15 mouse cellular contexts compared by ENCODE assay signal in genomic region chr12:21167741-21168140, GRCm38 (mm10).
A peak's percentile ranks its signal among the peaks of the same experiment; 100 is the strongest.
DNase-seq lines count a peak whose midpoint lies in the region; ATAC-seq lines count a peak whose summit lies in the region.
"Had no signal": no experiment of that assay in that cellular context is flagged by ENCODE, and none has a peak within 500 bp of the region (broad histone marks: within the 10 kb centered on the region; RNA-seq: fewer than 3 reads in every experiment).

No protein-coding gene starts in this region.

- H3K4me2 ChIP-seq in heart, embryonic 14.5 days (ENCODE audit: low read length) = no peak overlapping the region
- no peak overlapping the region for H3K4me2 ChIP-seq in neural tube, embryonic 14.5 days (ENCODE audit: low read depth, low read length)
- no peak overlapping the region for H3K4me2 ChIP-seq in midbrain, embryonic 16.5 days (ENCODE audit: low read length)
- H3K4me2 ChIP-seq: liver, embryonic 12.5 days; neural tube, embryonic 12.5 days had no signal

- no peak overlapping the region for H3K4me3 ChIP-seq in heart, embryonic 14.5 days (ENCODE audit: control insufficient read depth in 1 of 2, insufficient read depth in 1 of 2, low read depth in 1 of 2, low read length in 2 of 2)
- no peak overlapping the region for H3K4me3 ChIP-seq in neural tube, embryonic 14.5 days (ENCODE audit: low read depth, low read length)
- H3K4me3 ChIP-seq in midbrain, embryonic 16.5 days (ENCODE audit: low read depth, low read length) = no peak overlapping the region
- H3K4me3 ChIP-seq: hindbrain, embryonic 10.5 days; liver, embryonic 12.5 days; neural tube, embryonic 12.5 days had no signal

- 73% methylated on average over 4 of the region's 4 CpGs for WGBS in heart, embryonic 14.5 days
- WGBS in neural tube, embryonic 14.5 days = 78% methylated on average over 4 of the region's 4 CpGs
- WGBS in midbrain, embryonic 16.5 days = 86% methylated on average over 4 of the region's 4 CpGs

- peaks cover 13% of the 10 kb centered on the region for H3K36me3 ChIP-seq in heart, embryonic 14.5 days (ENCODE audit: control insufficient read depth, insufficient read depth, low read length)
- H3K36me3 ChIP-seq in neural tube, embryonic 14.5 days (ENCODE audit: control insufficient read depth, insufficient read depth, low read length) = peaks cover 12% of the 10 kb centered on the region; the same call in 1 of the 2 replicates
- no peaks in the 10 kb centered on the region; the same call in 1 of the 2 replicates for H3K36me3 ChIP-seq in midbrain, embryonic 16.5 days (ENCODE audit: control insufficient read depth, insufficient read depth, low read length)

- peak overlapping the region; percentile 21; the same call in 1 of the 2 replicates for H3K9ac ChIP-seq in heart, embryonic 14.5 days (ENCODE audit: low read length)
- no peak overlapping the region for H3K9ac ChIP-seq in neural tube, embryonic 14.5 days (replicated peaks; ENCODE audit: low read depth, low read length)
- H3K9ac ChIP-seq in midbrain, embryonic 16.5 days (ENCODE audit: low read depth, low read length) = no peak overlapping the region
- H3K9ac ChIP-seq: liver, embryonic 12.5 days; neural tube, embryonic 12.5 days had no signal

- H3K4me1 ChIP-seq in heart, embryonic 14.5 days (ENCODE audit: control insufficient read depth in 2 of 2, insufficient read depth in 2 of 2, low read length in 2 of 2) = peaks cover 29 to 63% of the 10 kb centered on the region in 2 experiments
- 0 out of 2 replicates have a peak, but pooled peaks cover 8% of the 10 kb centered on the region for H3K4me1 ChIP-seq in neural tube, embryonic 14.5 days (ENCODE audit: control insufficient read depth, insufficient read depth, low read length)
- peaks cover 2% of the 10 kb centered on the region; the same call in 1 of the 2 replicates for H3K4me1 ChIP-seq in midbrain, embryonic 16.5 days (ENCODE audit: control insufficient read depth, insufficient read depth, low read length)

- no peak for DNase-seq in heart, adult 11 months
- DNase-seq in neural tube, embryonic 10.5 days (ENCODE audit: extremely low spot score, low spot score) = no peak
- peak; percentile 52 for DNase-seq in thymus, postnatal 4 days
- no peak for DNase-seq in urinary bladder, postnatal 10 days (ENCODE audit: low spot score)
- DNase-seq in left cerebral cortex, adult 8-10 months (ENCODE audit: low spot score in 2 of 2) = no peak
- DNase-seq: adrenal gland, postnatal 10 days; cerebellum, adult 8-10 months; kidney, adult 9 months; kidney, postnatal 4 days had no signal

- no peaks in the 10 kb centered on the region for H3K27me3 ChIP-seq in heart, embryonic 14.5 days (ENCODE audit: control insufficient read depth, insufficient read depth, low read length)
- H3K27me3 ChIP-seq in neural tube, embryonic 14.5 days (ENCODE audit: control insufficient read depth, insufficient read depth, low read length) = no peaks in the 10 kb centered on the region
- H3K27me3 ChIP-seq in midbrain, embryonic 16.5 days (ENCODE audit: control insufficient read depth, insufficient read depth, low read depth, low read length) = no peaks in the 10 kb centered on the region
- H3K27me3 ChIP-seq: liver, embryonic 12.5 days; neural tube, embryonic 12.5 days had no signal

- peak overlapping the region; percentile 5 to 51; a peak in 2 of 4 replicates for H3K27ac ChIP-seq in heart, embryonic 14.5 days (replicated peaks in 1 of 2; ENCODE audit: control insufficient read depth in 1 of 2, insufficient read depth in 1 of 2, low read depth in 2 of 2, low read length in 2 of 2)
- no peak overlapping the region for H3K27ac ChIP-seq in neural tube, embryonic 14.5 days (ENCODE audit: low read depth, low read length)
- peak overlapping the region; percentile 14; the same call in 1 of the 2 replicates for H3K27ac ChIP-seq in midbrain, embryonic 16.5 days (ENCODE audit: low read length)
- H3K27ac ChIP-seq: hindbrain, embryonic 10.5 days; liver, embryonic 12.5 days; neural tube, embryonic 12.5 days had no signal

- no peaks in the 10 kb centered on the region for H3K9me3 ChIP-seq in heart, embryonic 14.5 days (ENCODE audit: control insufficient read depth, low read length)
- H3K9me3 ChIP-seq in neural tube, embryonic 14.5 days (ENCODE audit: control insufficient read depth, low read length) = no peaks in the 10 kb centered on the region
- no peaks in the 10 kb centered on the region for H3K9me3 ChIP-seq in midbrain, embryonic 16.5 days (replicated peaks; ENCODE audit: control insufficient read depth, low read length, poor library complexity, severe bottlenecking)
- H3K9me3 ChIP-seq: hindbrain, embryonic 10.5 days; liver, embryonic 12.5 days; neural tube, embryonic 12.5 days had no signal

- no peak for ATAC-seq in heart, embryonic 14.5 days (ENCODE audit: insufficient number of reproducible peaks, insufficient read depth, low FRiP score, low read depth)
- ATAC-seq in neural tube, embryonic 14.5 days (ENCODE audit: low read depth) = peak; percentile 7; the same call in 1 of the 2 replicates
- no peak for ATAC-seq in midbrain, embryonic 16.5 days
- ATAC-seq: liver, embryonic 12.5 days had no signal
